Mouse (Mus musculus) thymus, postnatal 0 days (tissue): ENCODE data around the gene Slc7a11. TPM values are rescaled to one million over a fixed set of nuclear protein-coding genes. Genes with fewer than 3 reads are reported as not detected.

Experiments used
- DNase-seq: peaks from one replicate; pipeline ENCODE4 v3.0.0-alpha.2; 2015; ENCODE audit warnings: low spot score
- polyA plus RNA-seq: library from polyadenylated mRNA; unstranded; fragments of >200 nt; fragmentation: Nextera tagmentation; extraction: Ambion mirVana; gene quantifications from 2 replicates; pipeline ENCODE4 v1.2.1, GENCODE M21; 2015

The Slc7a11 gene
- polyA plus RNA-seq, 1 experiment from 2014 or later: 14.1 TPM

- DNase-seq: no peak
Measured at GRCm38 (mm10) chr3:49870786-49871185, 572.6 kb downstream of the Slc7a11 start.

- DNase-seq: no peak
Measured at GRCm38 (mm10) chr3:49867951-49868584, 575.3 kb downstream of the Slc7a11 start.

GRCm38 (mm10) chr3:49867147-49867950, 576.1 kb downstream of the Slc7a11 start:
- no peak for DNase-seq

- DNase-seq: no peak
Measured at GRCm38 (mm10) chr3:49866061-49866515, 577.3 kb downstream of the Slc7a11 start.

- DNase-seq: no peak
Measured at GRCm38 (mm10) chr3:49856797-49857196, 586.6 kb downstream of the Slc7a11 start.

GRCm38 (mm10) chr3:49854277-49854676, 589.1 kb downstream of the Slc7a11 start:
- DNase-seq: no peak

- DNase-seq: no peak
Measured at GRCm38 (mm10) chr3:49842971-49843370, 600.4 kb downstream of the Slc7a11 start.
